Mouse (Mus musculus) bone marrow macrophage, adult 2 months (primary cell): Measurements from ENCODE around the gene Bbx. TPM values are rescaled to one million over a fixed set of nuclear protein-coding genes. Genes with fewer than 3 reads are reported as not detected.

Source experiments
- H3K27ac ChIP-seq: 2 replicates; pipeline ENCODE4 v1.5.1; 2012; ENCODE audit warnings: low read depth, low read length; ENCODE audit not compliant: insufficient read depth
- H3K4me1 ChIP-seq: 2 replicates; pipeline ENCODE4 v1.6.1; 2012; ENCODE audit warnings: low read length; ENCODE audit not compliant: control insufficient read depth, insufficient read depth
- H3K4me3 ChIP-seq: 2 replicates; pipeline ENCODE4 v1.5.1; 2012; ENCODE audit warnings: mild to moderate bottlenecking, low read length, moderate library complexity; ENCODE audit not compliant: insufficient read depth
- CTCF ChIP-seq: IDR thresholded peaks from 2 replicates; pipeline ENCODE4 v1.5.1; 2012; ENCODE audit warnings: low read depth, mild to moderate bottlenecking, low read length, moderate library complexity
- POLR2A ChIP-seq: IDR thresholded peaks from 2 replicates; pipeline ENCODE4 v1.6.1; 2012; ENCODE audit warnings: mild to moderate bottlenecking, low read depth, low read length, borderline replicate concordance
- polyA plus RNA-seq: library from polyadenylated mRNA; stranded (reverse); fragments of >200 nt; gene quantifications from 2 replicates; pipeline ENCODE4 v1.2.4, GENCODE M21; 2012; ENCODE audit not compliant: missing spikeins, insufficient read depth, insufficient read length

The Bbx gene
- 27.2 and 33.4 TPM in 2 replicates for polyA plus RNA-seq

DNA sequence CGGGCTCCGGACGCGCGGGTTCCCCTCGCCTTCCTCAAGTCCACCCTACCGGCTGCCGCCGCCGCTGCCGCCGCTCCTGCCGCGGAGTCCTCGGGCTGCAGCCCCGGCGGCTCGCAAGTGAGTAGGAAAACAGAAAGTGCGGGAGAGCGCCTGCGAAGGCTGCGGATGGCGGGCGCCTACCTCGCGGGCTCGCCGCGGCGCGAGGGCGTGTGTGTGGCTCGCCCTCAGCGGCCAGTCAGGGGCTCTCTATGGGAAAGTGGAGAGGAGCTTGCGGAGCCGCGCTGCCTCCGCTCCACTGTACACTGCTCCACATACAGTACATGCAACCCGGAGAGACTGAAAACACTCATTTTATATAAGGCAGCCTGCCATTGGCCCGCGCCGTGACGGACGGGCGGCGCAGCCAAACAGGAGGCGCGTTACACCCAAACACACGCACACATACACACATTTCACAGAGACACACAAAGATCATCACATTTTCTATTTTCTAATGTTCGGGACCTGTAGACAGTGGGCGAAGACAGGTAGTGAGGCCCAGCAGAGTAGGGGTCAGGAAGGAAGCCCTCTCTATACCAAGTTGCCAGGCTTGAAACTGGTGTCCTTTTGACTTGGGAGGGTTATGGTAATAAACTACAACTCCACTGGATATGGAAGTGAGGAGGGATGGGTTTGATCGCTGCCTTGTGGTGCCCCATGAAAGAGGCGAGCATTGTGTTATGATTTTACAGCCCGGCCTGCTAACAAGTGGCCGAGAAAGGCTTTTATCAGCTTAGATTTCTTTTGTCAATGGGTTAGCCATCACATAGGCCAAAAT, at the start of gene Bbx:
Gene Bbx (minus strand): TSS at position 329 of the 817 bp plus-strand sequence.
- Histone ChIP-seq H3K4me3 (peak within 1 kb of the TSS; percentile 95), H3K27ac (peak within 1 kb of the TSS; percentile 95), H3K4me1 (peaks cover 18% of the 10 kb centered on the region)
- TF ChIP-seq CTCF (no peak), POLR2A (no peak)

DNA sequence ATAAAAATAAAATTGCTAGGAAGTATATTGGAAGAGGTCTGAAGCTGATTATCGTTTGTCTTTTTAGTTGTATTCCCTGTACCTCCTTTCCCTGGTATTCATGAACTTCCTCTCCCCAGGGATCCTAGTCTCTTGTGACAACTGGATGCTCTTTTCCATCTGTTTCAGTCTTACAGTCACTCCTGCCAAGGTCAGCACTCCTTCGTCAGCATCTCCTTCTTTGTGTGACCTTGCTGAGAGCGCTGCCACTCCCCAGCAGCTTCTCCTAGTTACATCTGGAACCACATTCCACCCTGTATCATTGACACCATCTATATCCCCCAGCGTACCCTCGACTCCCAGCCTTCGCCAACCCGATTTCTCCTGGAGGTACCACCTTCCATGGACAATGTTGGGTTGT, 49.7 kb upstream of the Bbx start:
- peaks cover 18% of the 10 kb centered on the region for H3K4me1 ChIP-seq
- peak overlapping the region; percentile 10; the same call in 1 of the 2 replicates for H3K4me3 ChIP-seq
- peak overlapping the region; percentile 24 for H3K27ac ChIP-seq
- TF ChIP-seq CTCF (no peak), POLR2A (no peak)

DNA sequence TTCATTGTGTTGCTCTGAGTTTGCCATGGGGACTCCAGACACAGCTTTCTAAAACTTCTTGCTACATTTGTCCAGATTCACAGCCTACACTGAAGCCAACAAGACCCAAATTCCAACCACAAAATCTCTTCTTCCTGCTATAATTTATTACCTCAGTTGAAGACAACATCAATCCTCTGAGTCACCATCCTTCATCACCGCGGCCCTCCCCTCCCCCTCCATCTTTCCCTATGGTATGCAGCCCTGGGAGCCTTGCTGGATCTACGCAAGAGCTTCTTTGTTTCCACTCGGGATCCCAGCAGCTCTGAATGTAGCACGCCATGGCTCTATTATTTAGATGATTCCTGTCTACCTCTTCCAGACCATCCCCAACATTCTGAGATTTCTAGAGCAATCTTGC, 49.2 kb upstream of the Bbx start:
- H3K27ac ChIP-seq: no peak overlapping the region
- H3K4me3 ChIP-seq: no peak overlapping the region

GRCm38 (mm10) chr16:50478695-50479094, 46.5 kb upstream of the Bbx start:
- no peak for TF ChIP-seq POLR2A
- TF ChIP-seq CTCF: no peak
- Histone ChIP-seq H3K4me3 (no peak overlapping the region), H3K27ac (no peak overlapping the region), H3K4me1 (peaks cover 12% of the 10 kb centered on the region)

More for the DNA sequence above, 49.2 kb upstream of the Bbx start:
- TF ChIP-seq POLR2A (no peak), CTCF (no peak)
- peaks cover 18% of the 10 kb centered on the region for H3K4me1 ChIP-seq

DNA sequence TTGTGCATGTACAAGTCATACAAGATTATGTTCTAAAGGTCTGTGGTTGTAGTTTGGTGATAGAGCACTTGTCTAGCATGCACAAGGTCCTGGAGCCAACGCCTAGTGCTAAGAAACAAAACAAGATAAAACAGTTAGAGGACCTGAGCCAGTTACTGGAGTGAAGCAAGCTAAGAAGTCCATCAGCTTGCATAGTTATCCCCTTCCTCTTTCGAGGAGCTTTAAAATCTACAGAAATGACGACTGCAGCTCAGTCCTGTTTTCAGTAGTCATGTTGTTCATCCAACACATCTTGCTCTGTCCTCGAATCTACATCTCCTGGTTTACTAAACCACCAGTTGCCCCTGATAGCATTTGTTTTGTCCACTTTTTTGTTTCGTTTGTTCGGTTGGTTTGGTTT, 45.4 kb upstream of the Bbx start:
- TF ChIP-seq CTCF (no peak), POLR2A (no peak)
- no peak overlapping the region for H3K27ac ChIP-seq

DNA sequence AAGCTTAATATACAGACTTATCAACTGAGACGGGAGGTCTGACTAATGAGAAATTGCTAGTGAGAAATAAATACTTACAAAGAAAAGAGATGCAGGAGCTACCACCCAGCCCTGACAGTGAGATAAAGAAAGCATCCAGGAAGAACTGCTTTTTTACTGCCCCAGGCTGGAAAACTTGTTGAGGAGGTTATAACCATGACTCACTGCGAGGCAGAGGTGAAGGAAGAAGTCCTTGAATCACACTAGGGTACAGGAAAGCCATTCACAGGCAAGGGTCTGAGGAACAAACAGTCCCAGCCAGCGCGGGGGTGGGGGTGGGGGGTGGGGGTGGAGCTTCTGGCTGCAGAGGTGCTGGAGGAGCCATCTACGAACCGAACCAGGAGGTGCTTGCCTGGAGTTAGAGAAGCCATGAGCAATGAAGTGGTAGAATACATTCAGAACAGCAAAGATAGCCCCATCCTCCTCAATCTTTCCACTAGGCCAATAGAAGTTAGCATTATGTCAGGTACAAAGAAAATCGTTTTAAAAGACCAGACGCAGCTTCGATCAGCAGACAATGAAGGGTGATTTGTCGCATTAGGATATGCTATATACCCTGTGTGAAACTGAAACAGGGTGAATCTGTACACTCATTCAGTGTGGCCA, 30.2 kb upstream of the Bbx start:
- Histone ChIP-seq H3K4me1 (no peaks in the 10 kb centered on the region), H3K27ac (no peak overlapping the region), H3K4me3 (no peak overlapping the region)
- no peak for TF ChIP-seq POLR2A
- no peak for TF ChIP-seq CTCF

More for the DNA sequence above, 45.4 kb upstream of the Bbx start:
- peaks cover 10% of the 10 kb centered on the region for H3K4me1 ChIP-seq
- H3K4me3 ChIP-seq: no peak overlapping the region

GRCm38 (mm10) chr16:50459146-50459545, 27.0 kb upstream of the Bbx start:
- no peak for TF ChIP-seq POLR2A
- Histone ChIP-seq H3K4me1 (peaks cover 2% of the 10 kb centered on the region; the same call in 1 of the 2 replicates), H3K4me3 (no peak overlapping the region), H3K27ac (no peak overlapping the region)

GRCm38 (mm10) chr16:50456053-50456452, 23.9 kb upstream of the Bbx start:
- no peak for TF ChIP-seq POLR2A
- TF ChIP-seq CTCF: no peak
- H3K27ac ChIP-seq: no peak overlapping the region

DNA sequence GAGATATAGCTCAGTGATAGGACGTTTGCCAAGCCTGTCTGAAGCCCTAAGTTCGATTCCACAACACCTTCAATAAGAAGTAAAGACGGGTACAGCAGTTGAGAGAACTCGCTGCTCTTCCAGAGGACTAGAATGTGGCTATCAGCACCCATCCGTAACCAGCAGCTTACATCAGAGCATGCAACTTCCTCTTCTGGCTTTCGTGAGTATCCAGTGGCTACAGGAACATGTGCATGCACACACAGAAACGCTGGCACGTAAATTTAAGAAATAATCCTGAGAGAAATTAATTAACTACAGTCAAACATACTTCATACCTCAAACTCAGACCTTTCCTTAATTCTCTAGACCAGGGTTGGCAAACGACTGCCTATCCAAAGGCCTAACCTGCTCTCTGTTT, 16.9 kb upstream of the Bbx start:
- H3K4me3 ChIP-seq: no peak overlapping the region
- TF ChIP-seq CTCF (no peak), POLR2A (no peak)
- peaks cover 10% of the 10 kb centered on the region for H3K4me1 ChIP-seq
- H3K27ac ChIP-seq: peak overlapping the region; percentile 26; the same call in 1 of the 2 replicates

More at GRCm38 (mm10) chr16:50456053-50456452, 23.9 kb upstream of the Bbx start:
- Histone ChIP-seq H3K4me1 (peaks cover 5% of the 10 kb centered on the region), H3K4me3 (no peak overlapping the region)

GRCm38 (mm10) chr16:50445014-50445413, 12.8 kb upstream of the Bbx start:
- TF ChIP-seq POLR2A (no peak), CTCF (no peak)
- Histone ChIP-seq H3K27ac (0 out of 2 replicates have a peak overlapping the region, but pooled peaks have one; percentile 11), H3K4me3 (no peak overlapping the region), H3K4me1 (peaks cover 8% of the 10 kb centered on the region)
